Comparison of ENCODE assay signal across 8 mouse cellular contexts in the genomic region with DNA sequence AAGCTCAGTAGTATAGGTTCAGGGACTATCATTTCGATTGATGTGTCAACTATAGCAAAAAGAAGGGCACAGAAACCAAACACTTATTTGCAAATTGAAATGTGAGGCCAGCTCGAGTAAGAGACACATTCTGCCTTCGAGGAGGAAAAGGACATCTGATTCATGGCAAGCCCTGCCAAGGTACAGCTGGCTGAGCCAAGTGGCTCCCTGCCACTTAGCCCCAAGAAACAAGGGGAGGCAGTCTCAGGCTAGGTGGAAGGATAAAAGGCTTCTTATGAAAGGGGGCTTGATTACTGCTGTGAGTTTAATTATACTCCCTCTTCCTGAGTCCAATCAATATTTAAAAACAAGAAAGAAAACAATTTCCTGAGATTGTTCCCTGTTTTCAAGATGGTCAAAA.
DNase-seq lines count a peak whose midpoint lies in the region; ATAC-seq and TF ChIP-seq lines count a peak whose summit lies in the region.
"Had no signal": no experiment of that assay in that cellular context is flagged by ENCODE, and none has a peak within 500 bp of the region (broad histone marks: within the 10 kb centered on the region; RNA-seq: fewer than 3 reads in every experiment).

No protein-coding gene starts in this region.

- no peaks in the 10 kb centered on the region for H3K9me3 ChIP-seq in limb, embryonic 14.5 days (ENCODE audit: control insufficient read depth, low read length)
- no peaks in the 10 kb centered on the region for H3K9me3 ChIP-seq in limb, embryonic 10.5 days (replicated peaks)

- 40% methylated on average over 3 of the region's 3 CpGs for WGBS in limb, embryonic 14.5 days
- WGBS in limb, embryonic 10.5 days: 74% methylated on average over 3 of the region's 3 CpGs
- 9% methylated on average over 3 of the region's 3 CpGs for WGBS in cerebellum, adult 2 months

- H3K4me3 ChIP-seq in limb, embryonic 14.5 days (replicated peaks; ENCODE audit: low read length): no peak overlapping the region
- H3K4me3 ChIP-seq in limb, embryonic 10.5 days: no peak overlapping the region
- no peak overlapping the region for H3K4me3 ChIP-seq in cerebellum, adult 2 months (replicated peaks; ENCODE audit: insufficient read depth, low read depth, low read length)
- H3K4me3 ChIP-seq: heart, embryonic 13.5 days had no signal

- no peak for ATAC-seq in limb, embryonic 14.5 days (ENCODE audit: low FRiP score, low read depth)

- H3K4me2 ChIP-seq in limb, embryonic 14.5 days (replicated peaks; ENCODE audit: low read depth, low read length, severe bottlenecking): no peak overlapping the region

- TF ChIP-seq POLR2A in limb, embryonic 14.5 days (IDR thresholded peaks at IDR 0.05; ENCODE audit: borderline replicate concordance, extremely low read depth, insufficient read depth, insufficient read length): no peak
- TF ChIP-seq POLR2A in cerebellum, adult 2 months (IDR thresholded peaks at IDR 0.05; ENCODE audit: borderline replicate concordance, insufficient read depth, low read length): no peak

- TF ChIP-seq CTCF in cerebellum, adult 2 months (IDR thresholded peaks at IDR 0.05; ENCODE audit: borderline replicate concordance, insufficient read depth, low read depth, low read length): no peak

- no peaks in the 10 kb centered on the region for H3K27me3 ChIP-seq in limb, embryonic 14.5 days (ENCODE audit: control insufficient read depth, insufficient read depth, low read length)
- H3K27me3 ChIP-seq in limb, embryonic 10.5 days (ENCODE audit: low read depth, poor library complexity, severe bottlenecking): no peaks in the 10 kb centered on the region
- no peaks in the 10 kb centered on the region; the same call in 1 of the 2 replicates for H3K27me3 ChIP-seq in cerebellum, adult 2 months (ENCODE audit: control insufficient read depth, insufficient read depth, low read length)
- H3K27me3 ChIP-seq: heart, embryonic 13.5 days had no signal

- H3K4me1 ChIP-seq in limb, embryonic 14.5 days (ENCODE audit: control insufficient read depth, insufficient read depth, low read length): no peaks in the 10 kb centered on the region
- 0 out of 2 replicates have a peak, but pooled peaks cover 5% of the 10 kb centered on the region for H3K4me1 ChIP-seq in limb, embryonic 10.5 days
- no peaks in the 10 kb centered on the region for H3K4me1 ChIP-seq in cerebellum, adult 2 months (ENCODE audit: control insufficient read depth, insufficient read depth, low read length)

- peak; percentile 28 for DNase-seq in limb, embryonic 14.5 days (ENCODE audit: low spot score)
- no peak for DNase-seq in limb, embryonic 10.5 days (ENCODE audit: low spot score)
- DNase-seq in cerebellum, adult 2 months: peak; percentile 29 to 42
- peak; percentile 32 for DNase-seq in gastrocnemius, postnatal 25 days
- DNase-seq in left cerebral cortex, postnatal 36 days (ENCODE audit: low spot score in 2 of 2): peak; percentile 32 to 38
- no peak for DNase-seq in testis, postnatal 10 days (ENCODE audit: low spot score)
- no peak for DNase-seq in thymus, postnatal 10 days (ENCODE audit: low spot score in 2 of 2)

- H3K36me3 ChIP-seq in limb, embryonic 14.5 days (ENCODE audit: control insufficient read depth, insufficient read depth, low read length): no peaks in the 10 kb centered on the region
- H3K36me3 ChIP-seq in limb, embryonic 10.5 days: no peaks in the 10 kb centered on the region
- H3K36me3 ChIP-seq: heart, embryonic 13.5 days had no signal

- H3K9ac ChIP-seq in limb, embryonic 14.5 days (ENCODE audit: low read depth, low read length, severe bottlenecking): no peak overlapping the region
- H3K9ac ChIP-seq: heart, embryonic 13.5 days had no signal

- H3K27ac ChIP-seq in limb, embryonic 14.5 days (replicated peaks; ENCODE audit: low read depth, low read length): no peak overlapping the region; the same call in 1 of the 2 replicates
- H3K27ac ChIP-seq in limb, embryonic 10.5 days: no peak overlapping the region
- no peak overlapping the region for H3K27ac ChIP-seq in cerebellum, adult 2 months (ENCODE audit: insufficient read depth, low read length)

- intact Hi-C loops in left cerebral cortex, postnatal 36 days (cut with DNase I): no loop called here

Comparison
In these comparisons a context has a peak if more than half of its experiments do, and no peak if none do; other contexts are left out.
1. DNase-seq: peak in limb, embryonic 14.5 days (single experiment), cerebellum, adult 2 months (2 of 2), gastrocnemius, postnatal 25 days (single experiment) and left cerebral cortex, postnatal 36 days (2 of 2); none in limb, embryonic 10.5 days (single experiment), testis, postnatal 10 days (single experiment) and thymus, postnatal 10 days (0 of 2).